Mouse (Mus musculus) bone marrow, adult 2 months (tissue): Measurements from ENCODE around the gene Tbc1d7.

ENCODE experiments used
- CTCF ChIP-seq: fragments of 200-500 bp; IDR thresholded peaks from 2 replicates; pipeline ENCODE4 v1.5.1; 2011; ENCODE audit warnings: low read length, control low read depth; ENCODE audit not compliant: control insufficient read depth, insufficient read depth
- POLR2A ChIP-seq: fragments of 200-500 bp; IDR thresholded peaks from 2 replicates; pipeline ENCODE4 v1.6.1; 2011; ENCODE audit warnings: low read depth, mild to moderate bottlenecking, control low read depth, low read length, borderline replicate concordance; ENCODE audit not compliant: control insufficient read depth

- TF ChIP-seq CTCF (no peak), POLR2A (no peak)
These were observed 44.8 kb upstream of the Tbc1d7 start for GRCm38 (mm10) chr13:43215994-43216706.
